Mouse (Mus musculus): ENCODE measurements around the gene Foxp1.

The Foxp1 gene

GRCm38 (mm10) chr6:98955706-98956105 lies 566.8 kb downstream of the Foxp1 start:
- DNase-seq (ENCODE audit: low read depth, low spot score) = no peak

GRCm38 (mm10) chr6:98954439-98954838 lies 568.1 kb downstream of the Foxp1 start:
- DNase-seq (ENCODE audit: low read depth, low spot score) = no peak

GRCm38 (mm10) chr6:98949703-98950191 lies 572.8 kb downstream of the Foxp1 start:
- no peak for DNase-seq (ENCODE audit: low read depth, low spot score)

GRCm38 (mm10) chr6:98949286-98949685 lies 573.2 kb downstream of the Foxp1 start:
- DNase-seq (ENCODE audit: low read depth, low spot score) = no peak

DNA sequence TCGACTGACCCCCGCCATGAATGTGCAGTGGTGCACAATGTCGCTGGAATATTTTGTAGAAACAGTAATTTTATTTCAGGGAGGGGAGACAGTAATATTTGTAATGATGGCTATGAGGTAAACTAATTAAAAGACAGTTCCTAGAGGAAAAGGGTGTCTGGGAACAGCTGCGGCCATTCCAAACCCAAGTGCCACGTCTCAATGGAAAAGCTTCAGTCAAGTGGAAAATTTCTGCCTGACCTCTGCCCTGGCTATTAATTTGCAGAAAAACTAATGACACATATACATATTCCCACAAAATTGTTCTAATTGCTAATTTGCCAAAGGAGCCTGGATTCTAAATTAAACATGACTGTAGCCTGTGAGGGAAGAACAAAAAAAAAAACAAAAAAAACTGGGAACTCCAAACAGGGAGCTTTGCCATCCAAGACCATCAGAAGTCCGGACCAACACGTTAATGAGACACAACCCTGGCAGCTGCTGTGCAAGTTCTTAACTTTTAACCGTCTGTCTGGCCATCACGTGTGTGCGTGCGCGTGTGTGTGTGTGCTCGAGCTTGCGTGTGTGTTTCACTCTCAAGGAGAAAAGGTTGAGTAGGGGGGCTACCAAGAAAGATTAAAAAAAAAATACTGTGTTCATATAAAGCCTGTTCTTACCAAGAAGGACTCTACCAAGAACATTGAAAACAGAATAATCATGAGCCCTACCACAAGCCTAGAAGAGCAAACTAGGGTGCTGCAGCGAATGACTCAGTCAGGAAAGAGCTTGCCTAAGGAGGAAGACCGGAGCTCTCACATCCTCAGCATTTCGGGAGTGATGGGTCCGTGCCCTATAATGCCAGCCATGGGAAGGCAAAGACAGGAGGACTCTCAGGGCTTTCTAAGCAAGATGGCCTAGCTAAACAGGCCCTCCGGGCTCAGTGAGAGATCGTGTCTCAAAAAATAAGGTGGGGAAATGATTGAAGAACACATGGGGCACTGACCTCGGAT lies 574.1 kb downstream of the Foxp1 start:
- no peak for DNase-seq (ENCODE audit: low read depth, low spot score)

DNA sequence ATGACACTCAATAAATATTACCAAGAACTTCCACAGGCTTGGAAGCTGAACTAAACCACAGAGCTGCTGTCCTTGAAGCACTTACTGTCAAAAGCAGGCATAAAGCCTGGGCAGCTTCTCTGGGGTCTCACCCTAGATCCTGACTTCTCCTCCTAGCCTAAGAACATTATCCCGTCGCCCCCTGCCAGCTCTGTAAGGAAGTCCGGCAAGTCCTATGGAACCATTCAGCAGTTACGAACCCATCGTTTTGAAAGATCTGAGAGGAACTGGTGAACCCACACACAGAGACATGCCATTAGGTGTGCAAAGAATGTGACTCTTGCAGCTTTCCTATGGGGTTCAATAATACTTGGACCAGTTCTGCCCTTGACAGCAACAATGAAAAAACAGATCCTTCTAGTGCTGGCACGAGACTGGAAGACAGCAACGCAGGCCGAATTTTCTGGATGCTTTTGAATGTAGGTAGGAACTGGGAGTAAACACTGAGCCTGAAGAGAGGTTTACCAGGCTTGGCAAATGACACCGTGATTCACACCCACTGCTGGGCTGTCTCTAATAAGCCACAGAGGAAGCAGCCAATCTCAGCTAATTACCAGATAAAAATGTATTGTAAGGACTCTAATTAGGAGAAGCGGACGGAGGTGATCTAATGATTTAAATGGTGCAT lies 574.9 kb downstream of the Foxp1 start:
- no peak for DNase-seq (ENCODE audit: low read depth, low spot score)

DNA sequence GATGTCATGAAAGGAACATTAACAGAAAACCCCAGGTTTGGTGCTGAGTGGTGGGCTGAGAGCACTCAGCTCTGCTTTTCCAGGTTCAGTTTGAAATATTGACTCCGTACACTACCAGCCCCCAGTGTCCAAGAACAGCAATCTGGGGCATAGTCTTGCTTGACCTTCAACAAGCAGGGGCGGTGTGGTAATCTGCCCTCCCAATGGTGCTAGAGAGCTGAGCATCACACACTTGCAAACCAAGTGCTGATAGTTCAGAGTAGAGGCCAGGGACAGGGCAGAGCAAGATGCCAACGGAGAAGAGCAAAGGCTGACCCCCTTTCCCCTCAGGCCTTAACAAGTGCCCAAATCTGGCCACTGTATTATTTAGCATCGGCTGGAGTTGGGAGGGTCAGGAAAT lies 575.8 kb downstream of the Foxp1 start:
- no peak for DNase-seq (ENCODE audit: low read depth, low spot score)

DNA sequence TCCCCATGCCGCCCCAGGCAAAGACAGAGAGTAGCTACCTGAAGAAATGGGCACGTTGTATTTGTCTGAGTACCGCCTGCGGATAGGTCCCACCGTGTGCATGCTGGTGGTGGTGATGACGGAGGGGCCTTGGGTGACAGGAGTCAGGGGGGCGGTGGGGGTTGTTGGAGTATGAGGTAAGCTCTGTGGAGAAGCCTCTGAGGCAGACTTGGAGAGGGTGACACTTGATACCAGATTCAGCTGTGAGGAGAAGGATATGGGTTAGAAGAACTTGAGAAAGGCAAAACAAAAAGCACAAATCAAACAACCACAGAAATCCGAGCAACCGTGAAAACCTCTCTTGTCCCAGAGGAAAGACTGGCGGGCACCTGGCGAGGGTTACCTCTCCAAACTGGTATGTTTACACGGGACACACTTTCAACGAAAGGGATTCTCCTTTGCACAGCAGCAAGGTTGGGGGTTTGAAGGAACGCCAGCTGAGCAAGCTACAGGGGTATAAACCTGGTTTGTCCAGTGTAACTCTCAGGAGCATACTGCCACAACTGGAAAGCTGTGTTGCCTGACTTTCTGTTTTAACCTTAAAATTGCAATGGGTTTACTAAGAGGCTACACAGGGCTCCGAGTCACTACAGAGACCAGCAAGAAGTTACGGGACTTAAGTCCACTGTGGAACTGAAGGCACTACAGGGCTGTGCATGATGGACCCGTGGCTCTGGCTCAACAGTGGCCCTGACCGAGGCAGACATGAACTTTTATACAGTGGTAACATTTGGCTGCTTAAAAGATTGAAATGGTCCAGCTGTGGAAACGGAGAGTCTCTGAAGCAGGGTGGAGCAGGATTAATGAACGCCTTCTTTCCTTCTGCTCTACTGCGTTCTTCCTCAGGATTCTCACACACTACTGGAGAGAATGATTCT lies 576.8 kb downstream of the Foxp1 start:
- no peak for DNase-seq (ENCODE audit: low read depth, low spot score)

DNA sequence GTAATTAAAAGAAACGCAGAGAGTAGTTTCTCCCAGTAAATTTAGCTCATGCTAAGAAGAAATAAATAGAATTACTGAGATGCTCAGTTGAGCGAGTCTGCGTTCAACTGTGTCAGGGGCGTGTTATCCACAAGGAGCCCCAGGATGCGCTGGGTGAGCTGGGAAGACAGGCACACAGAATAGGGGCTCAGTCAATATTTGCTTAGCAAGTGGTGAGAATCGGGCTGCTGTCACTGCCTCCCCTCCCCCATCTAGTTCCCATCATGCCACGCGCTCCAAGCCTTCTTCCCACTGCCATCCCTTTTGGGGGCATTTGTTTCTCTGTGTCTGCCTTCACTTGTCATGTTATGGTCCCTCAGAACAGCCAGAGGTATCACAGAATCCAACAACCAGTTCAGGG lies 584.2 kb downstream of the Foxp1 start:
- DNase-seq (ENCODE audit: low read depth, low spot score) = no peak

- DNase-seq (ENCODE audit: low read depth, low spot score) = no peak
These were observed 585.0 kb downstream of the Foxp1 start for GRCm38 (mm10) chr6:98937513-98937912.

DNA sequence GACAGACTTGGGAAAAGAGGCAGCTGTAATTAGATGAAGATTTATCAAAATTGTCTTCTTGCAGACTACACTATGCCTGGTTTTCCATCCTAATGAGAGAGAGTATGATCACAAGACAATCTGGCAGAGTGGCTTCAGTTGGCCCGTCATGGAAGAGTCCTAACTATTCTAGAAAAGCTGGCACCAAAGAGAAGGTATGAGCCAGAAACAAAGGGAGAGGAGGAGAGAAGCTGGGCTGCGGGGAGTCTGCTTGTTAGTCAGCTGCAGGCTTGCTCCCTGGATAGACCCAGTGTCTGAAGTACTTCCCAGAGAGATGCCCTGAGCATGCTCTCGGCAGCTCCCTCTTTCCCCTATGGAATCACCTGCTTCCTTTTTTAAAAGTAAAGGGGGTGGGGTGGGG lies 586.1 kb downstream of the Foxp1 start:
- DNase-seq (ENCODE audit: low read depth, low spot score) = no peak

- DNase-seq (ENCODE audit: low read depth, low spot score) = no peak
These were observed 587.4 kb downstream of the Foxp1 start for GRCm38 (mm10) chr6:98935169-98935568.

DNA sequence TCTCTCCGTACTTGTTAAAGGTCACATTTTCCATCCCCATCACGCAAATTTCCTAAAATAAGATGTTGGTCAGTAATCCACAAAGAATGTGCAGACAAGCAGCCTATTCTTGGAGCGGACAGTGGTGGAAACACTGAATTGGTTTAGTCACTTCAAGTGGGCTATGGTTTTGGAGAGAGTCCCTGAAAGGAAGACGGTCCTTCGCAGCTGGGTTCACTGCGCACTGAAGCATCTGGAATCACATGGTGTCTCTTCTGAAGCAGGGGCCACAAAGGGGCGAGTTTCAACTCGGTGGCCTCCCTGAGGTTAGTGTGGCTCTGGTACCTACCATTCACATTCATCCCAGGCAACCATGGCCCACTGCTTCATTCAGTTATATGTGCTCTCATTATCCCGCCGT lies 588.1 kb downstream of the Foxp1 start:
- no peak for DNase-seq (ENCODE audit: low read depth, low spot score)

- DNase-seq (ENCODE audit: low read depth, low spot score) = no peak
These were observed 589.3 kb downstream of the Foxp1 start for GRCm38 (mm10) chr6:98933135-98933724.

DNA sequence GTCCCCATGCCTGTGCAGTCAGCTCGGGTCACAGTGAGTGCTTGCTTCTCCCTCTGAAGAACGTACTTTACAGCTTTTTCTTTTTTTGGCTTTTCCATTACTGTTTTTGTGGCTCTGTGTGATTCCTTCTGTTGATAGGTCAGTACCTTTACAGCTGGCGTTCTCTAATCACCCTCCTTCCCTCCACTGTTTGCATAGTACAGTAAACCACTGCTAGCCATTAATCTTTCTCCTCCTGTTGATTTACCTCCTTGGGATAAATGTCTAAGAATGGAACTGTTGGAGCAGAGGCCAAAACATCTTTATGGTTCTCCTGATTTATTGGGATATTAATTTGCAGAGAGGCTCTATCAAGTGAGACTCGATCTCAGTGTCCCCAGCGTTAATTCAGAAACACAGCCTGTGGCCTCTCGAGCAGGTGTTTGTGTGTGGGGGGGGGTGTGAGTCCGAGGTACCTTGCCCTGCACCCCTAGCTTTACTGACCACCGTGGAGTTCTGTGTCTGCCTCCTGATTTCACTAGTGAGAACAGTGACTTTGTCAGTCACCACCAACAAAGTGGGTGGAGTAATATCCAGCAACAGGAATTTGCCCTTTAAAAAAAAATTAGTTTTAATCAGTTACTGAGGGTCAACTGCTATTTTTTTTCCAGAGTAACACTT lies 590.5 kb downstream of the Foxp1 start:
- no peak for DNase-seq (ENCODE audit: low read depth, low spot score)

DNA sequence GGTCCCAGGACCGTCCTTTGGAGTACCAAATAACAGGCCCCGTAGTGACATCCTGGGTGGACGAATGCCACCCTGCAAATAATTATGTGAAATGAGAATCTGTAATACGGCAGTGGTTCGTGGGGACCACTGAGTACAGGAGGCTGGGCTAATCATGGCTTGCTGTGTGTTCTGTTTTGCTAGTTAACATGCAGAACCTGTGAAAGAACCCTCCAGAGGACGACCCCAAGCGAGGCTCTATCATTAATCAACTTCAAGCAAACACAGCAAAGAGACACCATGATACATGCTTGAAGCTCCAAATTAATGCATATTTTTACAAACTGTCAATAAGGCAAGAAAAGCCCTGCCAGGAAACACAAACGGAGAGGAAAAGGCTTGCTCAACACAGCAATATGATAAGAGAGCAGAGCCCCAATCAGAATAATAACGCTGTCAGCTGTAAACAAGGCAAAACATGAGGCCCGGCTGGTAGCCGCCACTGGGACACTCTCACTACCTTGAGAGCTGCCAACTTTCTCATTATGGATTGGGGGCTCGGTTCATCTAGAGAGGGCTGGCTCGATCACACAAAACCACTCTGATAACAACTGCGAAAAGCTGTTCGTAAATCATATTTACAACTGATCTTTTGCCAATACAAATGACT lies 591.7 kb downstream of the Foxp1 start:
- DNase-seq (ENCODE audit: low read depth, low spot score) = no peak

GRCm38 (mm10) chr6:98928365-98928764 lies 594.2 kb downstream of the Foxp1 start:
- DNase-seq (ENCODE audit: low read depth, low spot score) = no peak

DNA sequence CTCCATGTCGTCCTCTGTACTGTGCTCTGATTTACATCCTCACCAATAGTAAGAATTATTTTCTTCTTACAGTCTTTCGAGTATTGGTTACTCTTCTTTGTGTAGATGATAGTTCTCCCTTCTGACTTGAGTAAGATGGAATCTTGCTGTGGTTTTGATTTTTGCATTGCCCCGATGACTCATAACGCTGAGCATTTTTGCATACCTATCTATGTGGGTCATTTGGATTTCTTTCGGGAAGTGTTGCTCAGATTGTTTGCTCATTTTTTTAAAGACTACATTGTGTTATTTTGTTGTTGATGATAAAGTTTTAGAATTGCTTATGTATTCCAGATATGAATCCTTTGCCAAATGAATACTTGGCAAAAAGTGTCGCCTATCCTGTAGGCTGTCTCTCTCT lies 621.3 kb downstream of the Foxp1 start:
- DNase-seq (ENCODE audit: low read depth, low spot score) = no peak

DNA sequence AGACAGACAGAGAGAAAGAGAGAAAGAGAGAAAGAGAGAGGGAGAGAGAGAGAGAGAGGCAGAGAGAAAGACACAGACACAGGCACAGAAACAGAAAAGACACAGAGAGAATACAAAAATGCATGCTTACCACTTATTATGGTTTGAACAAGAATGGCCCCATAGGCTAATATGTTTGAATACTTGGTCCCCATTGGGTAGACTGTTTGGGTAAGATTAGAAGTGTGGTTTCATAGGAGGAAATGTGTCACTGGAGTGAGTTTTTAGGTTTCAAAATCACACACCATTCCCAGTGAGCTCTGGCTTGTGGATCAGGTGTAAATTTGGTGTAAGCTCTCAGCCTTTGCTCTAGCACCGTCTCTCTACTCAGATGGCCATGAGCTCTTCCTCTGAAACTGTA lies 644.3 kb downstream of the Foxp1 start:
- DNase-seq (ENCODE audit: low read depth, low spot score) = no peak

DNA sequence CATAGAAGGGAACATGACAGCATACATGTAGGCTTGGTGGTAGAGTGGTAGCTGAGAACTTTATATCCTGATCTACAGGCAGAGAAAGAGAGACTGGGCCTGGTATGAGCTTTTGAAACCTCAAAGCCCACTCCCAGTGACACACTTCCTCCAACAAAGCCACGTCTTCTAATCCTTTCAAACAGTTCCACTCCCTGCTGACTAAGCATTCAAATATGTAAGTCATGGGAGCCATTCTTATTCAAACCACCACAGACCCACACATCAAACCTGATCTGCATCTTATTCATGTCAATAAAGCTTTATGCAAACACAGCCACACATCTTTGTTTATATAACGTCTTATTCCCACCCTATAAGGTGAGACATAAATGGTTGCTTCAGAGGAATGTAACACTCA lies 646.1 kb downstream of the Foxp1 start:
- no peak for DNase-seq (ENCODE audit: low read depth, low spot score)
